Mouse (Mus musculus) forebrain, embryonic 12.5 days (tissue): ENCODE measurements around the gene Rps6kb1. TPM values are rescaled to one million over a fixed set of nuclear protein-coding genes. Genes with fewer than 3 reads are reported as not detected.

ENCODE experiments used
- ATAC-seq: fragments of 200-750 bp; cut with Nextera tagmentation; 2 replicates; pipeline ENCODE4 v1.8.0; 2017; ENCODE audit warnings: moderate TSS enrichment; ENCODE audit not compliant: low FRiP score
- H3K27ac ChIP-seq: fragments of 300-500 bp; sonication (generic); 2 replicates; pipeline ENCODE4 v1.5.1; 2016; ENCODE audit warnings: mild to moderate bottlenecking
- H3K27me3 ChIP-seq: fragments of 300-500 bp; sonication (generic); 2 replicates; pipeline ENCODE4 v1.6.1; 2016; ENCODE audit warnings: mild to moderate bottlenecking
- H3K36me3 ChIP-seq: fragments of 300-500 bp; sonication (generic); replicated peaks from 2 replicates; pipeline ENCODE4 v1.6.1; 2016; ENCODE audit warnings: mild to moderate bottlenecking
- H3K4me1 ChIP-seq: fragments of 300-500 bp; sonication (generic); 2 replicates; pipeline ENCODE4 v1.6.1; 2016
- H3K4me2 ChIP-seq: fragments of 300-500 bp; sonication (generic); 2 replicates; pipeline ENCODE4 v1.6.1; 2016; ENCODE audit warnings: mild to moderate bottlenecking, moderate library complexity
- H3K4me3 ChIP-seq: fragments of 300-500 bp; sonication (generic); replicated peaks from 2 replicates; pipeline ENCODE4 v1.5.1; 2016; ENCODE audit warnings: mild to moderate bottlenecking
- H3K9ac ChIP-seq: fragments of 300-500 bp; sonication (generic); 2 replicates; pipeline ENCODE4 v1.6.1; 2016; ENCODE audit warnings: mild to moderate bottlenecking
- H3K9me3 ChIP-seq: fragments of 300-500 bp; sonication (generic); 2 replicates; pipeline ENCODE4 v1.6.1; 2016
- WGBS: fragments of 180-500 bp; shearing (Covaris S2); methylation state at CpG from one replicate; pipeline ENCODE4 v1.1.7; 2016; 5-methylcytosine and 5-hydroxymethylcytosine counted together
- polyA plus RNA-seq: library from polyadenylated mRNA; unstranded; fragments of >200 nt; fragmentation: Nextera tagmentation; extraction: Ambion mirVana; gene quantifications from 2 replicates; pipeline ENCODE4 v1.2.1, GENCODE M21; 2016

The Rps6kb1 gene
- polyA plus RNA-seq, 1 experiment from 2014 or later: 65.2 TPM

DNA sequence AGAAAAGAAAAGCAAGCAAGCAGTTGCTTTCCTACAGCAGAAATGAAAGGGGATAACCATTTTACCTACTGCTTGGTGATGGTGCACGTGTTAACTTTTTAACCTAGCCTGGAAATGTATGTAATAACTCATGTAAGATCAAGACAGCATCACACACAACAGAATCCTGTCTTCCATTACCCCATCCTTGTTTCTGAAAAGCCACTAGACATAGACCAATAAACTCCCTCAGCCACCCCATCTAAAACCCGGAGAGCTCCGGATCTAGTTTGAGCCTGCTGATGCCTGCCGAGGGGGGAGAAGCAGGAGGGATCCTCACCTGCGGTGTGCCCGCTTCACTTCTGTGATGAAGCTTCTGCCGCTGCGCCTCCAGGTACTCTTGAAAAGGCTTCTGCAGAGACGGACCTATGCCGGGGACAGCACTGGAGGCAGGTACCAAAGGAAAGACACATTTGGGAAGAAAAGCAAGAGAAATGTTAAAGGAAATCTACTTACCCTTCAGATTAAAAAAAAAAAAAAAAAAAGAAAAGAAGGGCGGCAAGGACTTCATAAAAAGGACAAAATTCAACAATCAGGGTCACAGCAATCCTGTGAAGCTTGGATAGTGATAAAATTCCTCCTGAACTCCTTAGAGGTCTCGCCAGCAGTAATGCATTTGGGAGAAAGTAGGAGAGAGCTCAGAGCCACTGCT lies 41.7 kb upstream of the Rps6kb1 start:
- Histone ChIP-seq H3K4me3 (no peak overlapping the region), H3K36me3 (peaks cover 11% of the 10 kb centered on the region; the same call in 1 of the 2 replicates), H3K27me3 (no peaks in the 10 kb centered on the region), H3K27ac (no peak overlapping the region), H3K9me3 (no peaks in the 10 kb centered on the region), H3K4me1 (peaks cover 9% of the 10 kb centered on the region; the same call in 1 of the 2 replicates), H3K9ac (no peak overlapping the region), H3K4me2 (peak overlapping the region; percentile 27; the same call in 1 of the 2 replicates)
- no peak for ATAC-seq
- 23% methylated on average over 12 of the region's 12 CpGs for WGBS

DNA sequence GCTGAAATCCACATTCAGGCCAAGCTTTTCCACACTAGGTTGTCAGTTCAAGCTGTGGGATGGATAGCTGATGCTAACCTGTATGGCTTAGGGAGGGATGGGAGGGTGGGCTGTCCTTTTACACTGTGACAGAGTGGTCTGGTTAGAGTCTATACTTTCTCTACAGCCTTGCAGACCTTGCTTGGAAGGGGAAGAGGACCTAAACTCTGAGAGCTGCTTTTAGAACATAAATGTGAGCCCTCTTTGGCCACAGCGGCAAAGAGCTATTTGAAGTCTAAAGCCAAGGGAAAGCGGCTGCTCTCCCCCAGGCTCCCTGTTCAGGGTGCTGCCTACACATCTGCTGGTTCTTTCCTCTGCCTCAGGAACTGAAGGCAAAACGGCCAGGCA lies 41.0 kb upstream of the Rps6kb1 start:
- Histone ChIP-seq H3K36me3 (peaks cover 11% of the 10 kb centered on the region; the same call in 1 of the 2 replicates), H3K27ac (no peak overlapping the region), H3K4me1 (peaks cover 9% of the 10 kb centered on the region; the same call in 1 of the 2 replicates), H3K9me3 (no peaks in the 10 kb centered on the region), H3K4me2 (no peak overlapping the region), H3K9ac (no peak overlapping the region), H3K4me3 (no peak overlapping the region), H3K27me3 (no peaks in the 10 kb centered on the region)
- WGBS: 36% methylated on average over 3 of the region's 3 CpGs
- ATAC-seq: no peak

DNA sequence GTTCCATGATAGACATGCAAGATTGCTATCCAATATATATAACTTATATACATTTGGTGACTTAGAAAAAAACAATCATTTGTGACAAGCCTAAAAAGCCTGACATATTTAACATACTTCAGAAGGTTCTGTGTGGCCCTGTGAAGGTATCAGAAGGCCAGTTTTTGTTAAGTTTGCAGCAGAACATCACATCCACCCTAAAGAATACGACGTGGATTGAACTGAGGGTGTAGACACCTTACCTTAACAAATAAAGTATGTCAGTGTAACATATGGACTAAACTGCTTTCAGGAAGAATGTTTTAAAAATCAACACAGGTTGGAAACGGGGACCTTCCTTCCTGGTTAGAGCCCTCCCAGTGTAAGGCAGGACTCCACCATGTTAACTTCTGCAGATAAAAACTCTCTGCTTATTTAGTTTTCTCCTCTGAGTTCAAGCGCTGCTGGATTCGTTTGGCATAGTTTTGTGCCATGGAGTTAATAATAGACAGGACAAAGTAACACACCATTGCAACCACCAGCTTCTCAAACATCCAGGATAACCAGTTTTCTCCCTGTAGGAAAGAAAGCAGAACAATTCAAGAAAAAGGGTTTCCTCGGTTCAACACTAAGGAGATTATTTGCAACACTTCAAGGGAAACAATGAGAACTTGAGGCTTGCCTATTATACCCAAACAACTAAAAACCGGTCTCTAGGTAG lies 40.4 kb upstream of the Rps6kb1 start:
- no peak overlapping the region for H3K4me2 ChIP-seq
- H3K4me3 ChIP-seq: no peak overlapping the region
- no peak for ATAC-seq
- peaks cover 11% of the 10 kb centered on the region; the same call in 1 of the 2 replicates for H3K36me3 ChIP-seq
- no peaks in the 10 kb centered on the region for H3K9me3 ChIP-seq
- H3K4me1 ChIP-seq: peaks cover 9% of the 10 kb centered on the region; the same call in 1 of the 2 replicates
- 61% methylated on average over 7 of the region's 7 CpGs for WGBS
- no peak overlapping the region for H3K27ac ChIP-seq
- no peak overlapping the region for H3K9ac ChIP-seq
- H3K27me3 ChIP-seq: no peaks in the 10 kb centered on the region

DNA sequence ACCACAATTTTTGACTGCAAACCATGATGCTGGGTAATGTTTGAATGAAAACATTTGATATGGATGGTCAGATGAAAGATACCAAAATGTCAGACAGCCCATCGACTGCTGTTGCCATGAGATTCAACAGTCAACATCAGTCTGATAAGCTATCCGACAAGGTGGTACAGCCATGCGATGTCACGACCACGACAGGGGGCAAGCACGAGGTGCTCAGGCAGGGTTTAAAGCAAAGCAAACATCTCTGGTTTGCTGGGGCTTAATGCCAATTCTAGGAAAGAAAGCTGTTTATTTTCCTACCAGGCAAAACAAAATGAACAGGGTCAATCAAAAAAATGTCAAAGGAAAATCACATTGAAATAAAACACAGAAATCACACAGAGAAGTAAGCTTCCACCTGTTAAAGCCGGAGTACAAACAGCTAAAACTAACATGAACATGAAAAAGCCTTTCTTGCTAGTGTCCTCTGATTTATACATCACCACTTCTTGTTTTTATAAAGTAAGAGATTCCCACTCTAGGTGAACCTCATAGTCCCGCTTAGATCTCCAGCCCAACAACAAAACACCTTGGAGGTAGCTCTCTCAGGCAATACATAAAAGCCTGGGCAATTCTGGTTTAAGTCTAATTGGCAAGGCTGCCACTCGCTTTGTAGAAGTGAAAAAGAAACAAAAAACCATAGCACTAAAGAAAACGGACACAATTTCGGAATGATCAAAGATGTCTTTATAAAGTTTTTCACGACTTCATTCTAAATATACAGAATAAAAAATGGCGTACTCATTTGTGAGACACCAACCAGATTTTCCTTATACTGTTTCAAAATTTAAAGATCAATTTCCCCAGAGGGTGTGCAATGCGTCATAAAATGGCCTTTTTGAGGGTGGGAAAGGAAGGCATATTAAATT lies 39.6 kb upstream of the Rps6kb1 start:
- no peak overlapping the region for H3K4me2 ChIP-seq
- H3K27me3 ChIP-seq: no peaks in the 10 kb centered on the region
- no peaks in the 10 kb centered on the region for H3K9me3 ChIP-seq
- peaks cover 11% of the 10 kb centered on the region; the same call in 1 of the 2 replicates for H3K36me3 ChIP-seq
- ATAC-seq: no peak
- WGBS: 90% methylated on average over 14 of the region's 14 CpGs
- H3K4me1 ChIP-seq: peaks cover 9% of the 10 kb centered on the region; the same call in 1 of the 2 replicates
- no peak overlapping the region for H3K27ac ChIP-seq
- no peak overlapping the region for H3K4me3 ChIP-seq
- H3K9ac ChIP-seq: no peak overlapping the region

DNA sequence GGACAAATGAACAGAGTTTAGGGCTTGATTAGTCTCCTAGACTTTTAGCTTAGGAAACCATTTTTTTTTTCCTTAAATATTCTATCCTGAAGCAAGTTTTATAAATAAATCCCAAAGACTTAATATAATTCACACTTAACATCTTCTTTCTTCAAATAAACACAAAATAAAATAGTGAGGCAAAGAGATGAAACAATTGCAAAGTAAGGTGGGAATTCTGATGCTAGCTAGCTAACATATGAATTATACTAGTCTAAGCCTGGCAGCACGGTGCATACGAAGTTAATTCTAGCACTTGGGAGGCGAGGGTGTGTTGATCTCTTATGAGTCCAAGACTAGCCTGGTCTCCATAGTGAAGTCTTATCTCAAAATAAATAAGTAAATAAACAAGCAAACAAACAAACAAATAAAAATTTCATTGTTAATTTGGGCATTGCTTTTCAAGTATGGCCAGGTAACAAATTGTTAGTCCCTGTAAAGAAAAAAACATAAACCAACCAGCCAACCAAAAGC lies 38.8 kb upstream of the Rps6kb1 start:
- no peak for ATAC-seq

DNA sequence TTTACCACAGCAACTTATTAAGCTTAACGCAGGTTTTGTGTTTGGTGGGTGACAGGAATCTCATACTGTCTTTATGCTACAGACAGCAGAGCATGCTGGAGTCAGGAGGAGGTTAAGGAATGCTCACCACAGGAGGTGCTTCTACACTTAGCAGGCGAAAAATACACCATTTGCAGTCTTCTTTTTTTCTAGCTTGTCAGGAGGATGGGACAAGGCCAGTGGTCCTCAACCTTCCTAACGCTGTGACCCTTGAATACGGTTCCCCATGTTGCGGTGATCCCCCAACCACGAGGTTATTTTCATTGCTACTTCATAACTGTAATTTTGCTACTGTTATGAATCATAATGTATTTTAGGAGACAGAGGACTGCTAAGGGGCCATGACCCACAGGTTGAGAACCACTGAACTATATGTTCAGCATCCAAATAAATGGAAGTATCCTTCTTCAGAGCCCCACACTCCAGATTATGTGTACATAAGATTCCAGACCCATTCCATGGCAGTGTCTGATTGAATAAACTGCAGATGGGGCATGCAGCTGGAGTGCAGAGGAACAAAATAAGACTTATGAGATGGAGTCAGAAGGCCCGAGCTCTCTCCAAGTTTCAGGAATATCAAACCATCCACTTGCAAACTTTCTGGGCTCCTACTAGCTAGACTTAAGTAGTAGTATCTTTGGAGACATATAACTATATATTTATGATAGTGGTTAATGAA lies 38.1 kb upstream of the Rps6kb1 start:
- Histone ChIP-seq H3K4me1 (peaks cover 9% of the 10 kb centered on the region; the same call in 1 of the 2 replicates), H3K4me3 (no peak overlapping the region), H3K36me3 (peaks cover 11% of the 10 kb centered on the region; the same call in 1 of the 2 replicates), H3K9me3 (no peaks in the 10 kb centered on the region), H3K27ac (no peak overlapping the region), H3K4me2 (no peak overlapping the region), H3K9ac (no peak overlapping the region), H3K27me3 (no peaks in the 10 kb centered on the region)
- ATAC-seq: no peak
- WGBS: 93% methylated on average over 7 of the region's 7 CpGs

More for the DNA sequence above, 38.8 kb upstream of the Rps6kb1 start:
- Histone ChIP-seq H3K9me3 (no peaks in the 10 kb centered on the region), H3K27ac (no peak overlapping the region), H3K4me1 (peaks cover 9% of the 10 kb centered on the region; the same call in 1 of the 2 replicates), H3K27me3 (no peaks in the 10 kb centered on the region), H3K4me3 (no peak overlapping the region), H3K9ac (no peak overlapping the region), H3K36me3 (peaks cover 11% of the 10 kb centered on the region; the same call in 1 of the 2 replicates), H3K4me2 (no peak overlapping the region)
- 83% methylated on average over 3 of the region's 3 CpGs for WGBS

DNA sequence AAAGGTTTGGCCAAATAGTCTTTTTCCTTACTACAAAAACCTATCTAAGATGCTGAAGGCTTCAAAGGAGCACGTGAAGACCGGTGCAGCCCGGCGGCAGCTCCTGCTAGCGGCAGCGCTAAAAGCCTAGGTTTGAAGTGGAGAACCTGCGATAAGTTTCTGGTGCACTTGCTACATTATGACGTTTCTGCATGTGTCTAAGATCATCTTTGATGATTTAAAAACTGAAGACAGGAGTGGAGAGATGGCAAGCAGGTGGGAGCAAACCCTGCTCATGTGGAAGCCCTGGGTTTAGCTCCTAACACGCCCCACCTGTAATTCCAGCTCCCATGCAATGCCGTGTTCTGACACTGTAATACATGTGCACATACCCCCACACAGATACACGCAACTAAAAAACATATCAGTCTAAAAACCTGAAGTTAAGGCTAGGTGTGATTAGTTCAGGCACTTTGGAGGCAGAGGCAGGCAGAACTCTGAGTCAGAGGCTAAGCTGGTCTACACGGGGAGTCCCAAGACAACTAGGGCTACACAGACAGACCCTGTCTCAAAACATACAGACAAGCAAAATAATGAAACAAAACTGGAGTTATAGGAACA lies 37.4 kb upstream of the Rps6kb1 start:
- ATAC-seq: no peak
- H3K36me3 ChIP-seq: peaks cover 11% of the 10 kb centered on the region; the same call in 1 of the 2 replicates
- H3K27ac ChIP-seq: no peak overlapping the region
- no peaks in the 10 kb centered on the region for H3K9me3 ChIP-seq
- H3K4me2 ChIP-seq: no peak overlapping the region
- peaks cover 4% of the 10 kb centered on the region; the same call in 1 of the 2 replicates for H3K4me1 ChIP-seq
- H3K4me3 ChIP-seq: no peak overlapping the region
- H3K27me3 ChIP-seq: no peaks in the 10 kb centered on the region
- WGBS: 94% methylated on average over 12 of the region's 12 CpGs
- H3K9ac ChIP-seq: no peak overlapping the region

DNA sequence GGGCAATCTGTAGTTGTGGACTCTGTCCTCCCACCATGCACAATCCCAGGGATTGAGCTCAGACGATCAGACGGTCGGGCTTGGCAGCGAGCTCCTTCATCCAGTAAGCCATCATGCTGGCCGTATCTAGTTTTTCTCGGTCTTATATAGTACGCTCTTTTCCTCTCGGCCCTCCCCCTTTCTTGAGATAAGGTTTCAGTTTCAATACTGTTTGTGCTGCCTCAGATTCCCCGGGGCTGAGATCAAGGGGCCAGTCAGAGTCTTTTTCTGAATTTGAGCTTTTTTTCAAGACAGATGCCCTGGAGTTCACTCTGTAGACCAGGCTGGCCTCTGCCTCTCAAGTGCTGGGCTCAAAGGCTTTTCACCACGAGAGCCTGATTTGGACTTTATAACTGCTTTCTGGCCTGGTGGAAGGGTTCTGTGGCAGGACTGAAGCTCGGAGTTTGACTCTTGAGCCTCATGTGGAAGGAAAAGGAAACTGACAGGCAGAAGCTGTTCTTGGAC lies 36.7 kb upstream of the Rps6kb1 start:
- Histone ChIP-seq H3K9ac (no peak overlapping the region), H3K4me3 (no peak overlapping the region), H3K36me3 (peaks cover 11% of the 10 kb centered on the region; the same call in 1 of the 2 replicates), H3K4me2 (no peak overlapping the region), H3K4me1 (0 out of 2 replicates have a peak, but pooled peaks cover under 1% of the 10 kb centered on the region), H3K9me3 (no peaks in the 10 kb centered on the region), H3K27me3 (no peaks in the 10 kb centered on the region), H3K27ac (0 out of 2 replicates have a peak overlapping the region, but pooled peaks have one; percentile 19)
- no peak for ATAC-seq
- 72% methylated on average over 11 of the region's 11 CpGs for WGBS

DNA sequence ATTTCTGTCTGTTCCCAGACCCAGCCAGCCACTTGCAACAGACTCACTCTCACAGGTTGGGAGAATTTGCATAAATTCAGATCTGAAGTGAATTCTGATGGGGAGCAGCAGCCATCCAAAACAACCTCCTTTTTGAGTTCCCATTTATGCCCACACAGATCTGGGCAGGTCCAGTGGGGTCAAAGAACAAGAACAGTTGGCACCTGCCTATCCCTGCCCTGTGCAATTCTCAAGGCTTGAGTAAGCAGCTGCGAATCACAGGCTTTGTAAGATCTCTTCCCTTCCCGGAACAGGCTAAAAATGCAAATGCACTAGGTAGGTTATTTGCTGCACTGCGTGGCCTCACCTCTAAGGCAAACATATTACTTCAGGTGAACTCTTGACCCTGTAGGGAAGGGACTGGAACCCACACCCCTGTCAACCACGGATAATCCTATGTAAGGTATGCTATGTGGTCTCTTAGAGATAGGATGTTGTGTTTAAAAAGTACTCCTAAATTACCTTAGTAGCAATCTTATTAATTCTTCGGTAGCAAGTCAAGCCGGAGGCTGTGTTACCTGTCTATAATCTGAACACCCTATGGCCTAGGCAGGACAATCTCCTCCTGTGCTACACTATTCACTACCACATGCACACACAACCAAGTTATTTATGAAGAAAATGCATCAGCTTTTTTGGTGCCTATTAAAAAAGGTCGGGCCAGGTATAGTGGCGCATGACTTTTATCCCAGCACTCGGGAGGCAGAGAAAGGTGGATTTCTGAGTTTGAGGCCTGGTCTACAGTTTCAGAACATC lies 35.9 kb upstream of the Rps6kb1 start:
- Histone ChIP-seq H3K4me2 (no peak overlapping the region), H3K4me1 (0 out of 2 replicates have a peak, but pooled peaks cover 3% of the 10 kb centered on the region), H3K9ac (no peak overlapping the region), H3K36me3 (peaks cover 11% of the 10 kb centered on the region; the same call in 1 of the 2 replicates), H3K27me3 (no peaks in the 10 kb centered on the region), H3K27ac (no peak overlapping the region), H3K4me3 (no peak overlapping the region), H3K9me3 (no peaks in the 10 kb centered on the region)
- 86% methylated on average over 9 of the region's 9 CpGs for WGBS
- no peak for ATAC-seq

DNA sequence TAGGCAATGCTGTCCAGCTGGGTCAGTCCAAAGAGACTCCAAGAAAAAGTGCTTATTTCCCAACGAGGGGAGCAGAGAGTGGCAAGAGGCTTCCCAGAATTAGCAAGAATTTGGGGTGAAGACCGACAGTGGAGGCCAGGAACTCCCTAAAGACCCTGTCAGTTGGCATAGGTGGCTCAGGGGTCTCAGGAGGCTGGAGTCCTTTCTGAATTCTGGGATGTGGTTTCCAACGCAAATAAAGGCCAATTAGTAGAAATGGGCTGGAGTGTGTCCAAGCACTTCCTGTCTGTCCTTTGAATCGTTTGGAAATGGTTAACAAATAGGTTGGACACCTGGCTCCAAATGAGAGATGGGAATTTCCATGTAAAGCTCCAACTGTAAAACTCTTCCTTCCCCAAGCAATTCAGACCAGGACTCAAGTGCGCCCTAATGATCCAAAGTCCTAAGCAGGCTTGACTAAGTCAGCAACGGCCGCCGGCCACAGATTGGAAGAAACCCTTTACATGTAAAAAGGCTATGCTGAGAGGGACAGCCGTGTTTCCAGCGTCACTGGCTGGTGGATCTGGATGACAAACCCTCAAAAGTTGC lies 35.2 kb upstream of the Rps6kb1 start:
- Histone ChIP-seq H3K4me2 (no peak overlapping the region), H3K9ac (no peak overlapping the region), H3K4me1 (0 out of 2 replicates have a peak, but pooled peaks cover 3% of the 10 kb centered on the region), H3K9me3 (no peaks in the 10 kb centered on the region), H3K27me3 (no peaks in the 10 kb centered on the region), H3K27ac (no peak overlapping the region), H3K36me3 (peaks cover 4% of the 10 kb centered on the region; the same call in 1 of the 2 replicates), H3K4me3 (no peak overlapping the region)
- no peak for ATAC-seq
- WGBS: 78% methylated on average over 10 of the region's 10 CpGs
